Mouse (Mus musculus): ENCODE measurements around the gene Nr5a2. TPM values are rescaled to one million over a fixed set of nuclear protein-coding genes. Genes with fewer than 3 reads are reported as not detected.

The Nr5a2 gene
- total RNA-seq (2021), result 1 to 10 TPM; 3.3 to 4.4 TPM

DNA sequence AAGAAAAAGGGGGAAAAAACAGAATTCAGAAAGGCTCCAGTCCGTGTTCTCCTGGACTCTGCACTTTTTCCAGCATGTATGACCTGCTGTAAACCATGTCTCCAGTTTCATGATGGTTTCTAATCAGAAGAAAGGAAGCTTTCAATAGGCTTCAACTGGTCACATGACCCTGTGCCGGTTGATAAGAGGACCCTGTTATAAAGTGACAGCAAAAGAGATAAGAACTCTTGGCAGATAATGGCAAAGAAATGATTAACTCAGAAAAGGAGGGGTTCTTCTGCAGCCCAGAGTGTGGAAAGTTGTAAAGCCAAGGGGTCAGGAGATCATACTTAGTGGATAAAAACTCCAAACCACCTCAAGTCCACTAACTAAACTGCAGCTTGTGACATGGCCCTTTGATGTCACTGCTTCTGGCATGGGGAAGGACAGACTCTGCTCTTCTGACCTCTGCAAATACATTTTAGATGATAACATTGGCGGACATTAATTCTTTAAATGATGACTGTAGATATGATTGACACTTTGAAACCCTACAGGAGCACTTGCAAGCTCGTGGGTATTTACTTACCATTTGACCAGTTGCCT is at the start of gene Nr5a2:
Nr5a2 (minus strand) TSS at position 21 of the 585 bp plus-strand sequence.
- intact Hi-C loops (cut with DNase I), result no loop called here
- no peak for DNase-seq

DNA sequence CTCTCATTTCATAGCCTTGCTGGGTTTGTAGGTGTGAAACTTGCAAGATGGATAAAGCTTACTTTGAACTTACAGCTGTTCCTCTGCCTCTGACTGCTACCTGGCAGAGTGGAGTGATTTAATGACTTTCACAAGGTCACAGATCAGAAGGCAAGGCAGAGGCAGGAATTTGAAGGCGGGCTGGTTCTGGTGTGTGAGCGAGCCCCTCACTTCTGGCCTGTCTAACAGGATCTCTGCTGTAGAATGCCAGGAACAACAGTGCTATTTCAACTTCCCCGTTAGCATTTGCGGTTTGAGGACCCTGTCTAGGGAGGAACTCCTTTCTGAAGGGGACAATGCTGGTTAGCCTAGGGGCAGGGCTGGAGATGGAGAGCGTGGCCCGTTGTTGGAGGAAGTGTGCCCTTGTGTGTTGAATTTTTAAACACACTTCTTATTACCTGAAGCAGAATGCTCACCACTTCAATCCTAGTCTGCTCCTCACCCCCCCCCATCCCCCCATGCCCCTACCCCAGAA is 48.5 kb upstream of the Nr5a2 start:
- intact Hi-C loops (cut with DNase I), result no loop called here
- DNase-seq, result no peak

DNA sequence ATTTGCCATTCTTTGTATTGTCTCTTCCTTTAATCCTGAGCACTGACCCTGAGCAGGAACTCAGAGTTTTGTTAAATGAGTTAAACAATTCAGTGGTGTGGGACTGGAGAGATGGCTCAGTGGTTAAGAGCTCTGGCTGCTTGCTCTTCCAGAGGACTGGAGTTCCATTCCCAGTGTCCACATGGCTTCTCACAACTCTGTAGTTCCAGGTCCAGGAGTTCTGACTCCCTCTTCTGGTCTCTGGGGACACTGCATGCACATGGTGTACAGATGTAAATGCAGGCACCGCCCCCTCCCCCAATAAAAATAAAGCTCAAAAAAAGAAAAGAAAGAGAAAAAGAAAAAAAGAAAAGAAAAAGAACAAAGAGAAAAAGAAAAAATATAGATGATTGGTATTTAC is 43.6 kb upstream of the Nr5a2 start:
- no peak for DNase-seq
- intact Hi-C loops (cut with DNase I), result no loop called here

DNA sequence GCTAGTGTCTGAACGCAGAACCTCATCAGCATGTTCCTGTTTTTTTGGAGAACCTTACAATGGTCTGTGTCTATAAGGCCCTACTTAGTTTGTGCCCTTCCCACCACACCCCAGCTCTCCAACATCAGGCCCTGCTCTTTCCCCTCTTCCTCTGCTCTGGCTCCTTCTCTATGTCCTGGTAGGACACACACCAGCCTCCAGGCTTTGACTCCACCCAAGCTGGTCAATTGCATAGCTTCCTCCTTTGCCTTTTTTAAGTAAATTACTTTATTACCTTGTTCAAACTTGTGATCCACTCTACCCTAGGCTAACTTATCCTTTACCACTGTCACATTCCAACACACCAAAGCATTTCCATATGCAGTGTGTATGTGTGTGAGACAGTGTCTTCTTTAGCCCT is 42.9 kb upstream of the Nr5a2 start:
- intact Hi-C loops (cut with DNase I), result no loop called here
- DNase-seq, result no peak

DNA sequence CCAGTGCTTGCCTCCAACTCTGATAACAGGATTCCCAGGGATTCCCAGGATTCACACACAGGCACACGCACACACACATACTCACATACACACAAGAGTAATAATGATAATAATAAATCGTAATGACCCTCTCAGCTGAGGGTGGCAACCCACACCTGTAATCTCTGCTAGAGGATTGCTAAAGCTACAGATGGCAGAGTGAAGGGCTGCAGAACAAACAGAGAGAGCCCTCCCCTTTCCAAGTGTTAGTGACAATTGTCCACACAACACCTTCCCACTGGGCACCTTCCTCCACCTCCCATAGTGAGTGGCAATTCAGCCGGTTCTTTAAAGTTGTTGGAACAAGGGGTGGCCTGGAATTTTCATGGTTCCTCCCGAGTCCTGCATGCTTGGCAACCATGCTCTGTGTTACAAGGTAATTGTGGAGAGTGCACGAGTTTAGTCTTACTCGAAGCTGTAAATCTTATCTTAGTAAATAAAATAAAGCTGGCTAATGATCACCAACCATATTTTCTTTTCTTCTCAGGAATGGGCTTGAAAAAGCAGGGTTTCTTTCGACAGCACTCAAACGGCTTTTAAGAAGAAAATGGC is 31.6 kb upstream of the Nr5a2 start:
- intact Hi-C loops (cut with DNase I), result no loop called here
- DNase-seq, result no peak

DNA sequence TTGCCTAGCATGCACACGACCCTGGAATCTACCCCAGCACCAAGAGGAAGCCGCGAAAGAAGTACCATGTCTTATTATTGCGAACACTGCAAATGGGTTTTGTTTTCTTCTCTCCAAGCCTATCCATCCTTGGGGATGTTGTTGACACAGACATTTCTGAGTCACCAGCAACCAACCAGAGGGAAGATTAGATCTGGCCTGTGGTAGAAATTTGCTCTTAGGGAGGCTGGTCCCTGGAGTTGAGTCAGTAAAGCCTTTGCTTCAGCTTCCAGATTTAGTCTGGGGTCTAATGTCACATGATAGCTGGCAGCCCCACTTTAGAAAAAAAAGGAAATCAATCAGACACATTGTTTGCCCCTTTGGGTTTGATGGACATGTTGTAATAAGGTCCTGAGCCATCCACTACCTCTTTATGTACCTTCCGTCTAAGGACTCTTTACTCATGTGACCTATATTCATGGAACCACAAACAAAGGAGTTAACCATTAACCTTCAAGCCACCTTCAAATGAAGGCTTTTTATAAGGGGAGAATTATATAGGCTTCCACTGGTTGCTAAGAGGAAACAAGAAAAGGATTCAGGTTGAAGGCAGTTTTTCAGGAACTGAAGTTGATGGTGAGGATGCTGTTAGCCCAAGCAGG is 20.1 kb upstream of the Nr5a2 start:
- no peak for DNase-seq
- intact Hi-C loops (cut with DNase I), result no loop called here

DNA sequence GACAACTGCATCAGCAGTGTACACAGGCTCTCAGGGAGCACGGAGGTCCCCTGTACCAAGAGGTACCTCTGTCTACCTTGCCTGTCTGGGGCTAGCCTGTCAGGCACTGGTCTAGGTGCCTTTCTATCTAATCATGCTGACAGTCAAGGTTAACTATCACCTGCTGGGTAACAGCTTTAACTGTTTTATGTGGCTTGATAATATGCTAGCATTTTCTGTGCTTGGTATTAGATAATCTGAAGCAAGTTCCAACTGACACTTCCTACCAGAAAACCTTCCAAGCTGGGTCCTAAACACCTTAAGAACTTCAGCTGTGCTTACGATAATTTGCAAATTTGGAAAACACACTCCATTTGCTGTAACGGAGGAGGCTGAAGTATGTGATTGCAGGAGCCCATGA is 17.6 kb upstream of the Nr5a2 start:
- intact Hi-C loops (cut with DNase I), result no loop called here
- no peak for DNase-seq

DNA sequence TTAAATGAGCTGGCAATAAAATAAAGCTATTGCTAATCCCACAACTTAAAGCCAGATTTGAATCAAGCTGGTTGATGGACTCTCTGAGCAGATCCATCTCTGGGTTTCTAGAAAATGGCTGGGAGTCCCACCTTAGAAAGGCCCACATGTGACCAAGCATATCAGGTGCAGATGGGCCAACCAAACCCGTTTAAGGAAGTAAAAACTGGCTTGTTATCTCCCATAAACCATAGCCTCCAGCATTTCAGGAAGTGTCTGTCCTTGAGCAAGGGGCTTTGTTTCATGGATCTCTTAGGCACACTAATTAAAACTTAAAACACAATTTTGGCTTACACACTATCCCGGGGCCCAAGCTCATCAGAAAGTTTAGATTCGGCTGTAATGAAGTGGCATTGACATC is 13.8 kb upstream of the Nr5a2 start:
- no peak for DNase-seq
- intact Hi-C loops (cut with DNase I), result no loop called here

DNA sequence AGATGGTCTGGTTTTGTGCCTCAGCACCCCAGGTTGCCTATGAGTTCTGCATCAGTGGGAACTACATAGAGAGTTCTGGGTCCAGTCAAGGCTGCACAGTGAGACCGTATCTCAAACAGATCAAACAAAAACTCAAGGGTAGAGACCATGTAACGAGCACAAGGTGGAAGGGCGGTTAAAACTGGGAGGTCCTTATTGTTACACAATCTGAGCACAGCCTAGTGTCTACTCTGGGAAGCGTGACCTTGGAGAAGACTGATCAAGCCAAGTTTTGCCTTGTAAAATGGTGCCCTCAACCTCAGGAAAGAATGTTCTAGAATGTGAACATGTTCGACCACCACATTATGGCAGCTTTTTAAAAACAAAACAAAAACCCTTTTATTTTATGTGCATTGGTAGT is 12.8 kb upstream of the Nr5a2 start:
- intact Hi-C loops (cut with DNase I), result no loop called here

DNA sequence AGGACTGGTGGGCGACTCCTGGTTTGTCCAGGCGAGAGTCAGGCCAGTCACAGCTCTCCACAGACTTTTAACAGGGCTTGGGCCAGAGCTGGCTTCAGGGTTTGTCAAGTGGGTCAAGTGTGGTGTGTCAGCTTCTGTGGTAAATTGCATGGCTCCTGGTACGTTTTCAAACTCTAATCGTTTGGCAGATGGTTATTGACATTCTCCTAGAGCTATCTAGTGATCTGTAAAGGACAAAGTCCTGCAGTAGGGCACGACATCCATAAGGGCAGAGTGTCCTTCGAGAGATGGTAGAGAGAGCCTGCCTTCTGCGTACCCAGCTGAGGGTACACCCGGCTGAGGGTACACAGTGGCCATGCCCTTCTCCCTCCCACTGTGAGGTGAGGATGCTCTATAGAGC is 10.7 kb upstream of the Nr5a2 start:
- intact Hi-C loops (cut with DNase I), result no loop called here
- DNase-seq, result no peak

More for the DNA sequence above, 12.8 kb upstream of the Nr5a2 start:
- DNase-seq, result no peak

DNA sequence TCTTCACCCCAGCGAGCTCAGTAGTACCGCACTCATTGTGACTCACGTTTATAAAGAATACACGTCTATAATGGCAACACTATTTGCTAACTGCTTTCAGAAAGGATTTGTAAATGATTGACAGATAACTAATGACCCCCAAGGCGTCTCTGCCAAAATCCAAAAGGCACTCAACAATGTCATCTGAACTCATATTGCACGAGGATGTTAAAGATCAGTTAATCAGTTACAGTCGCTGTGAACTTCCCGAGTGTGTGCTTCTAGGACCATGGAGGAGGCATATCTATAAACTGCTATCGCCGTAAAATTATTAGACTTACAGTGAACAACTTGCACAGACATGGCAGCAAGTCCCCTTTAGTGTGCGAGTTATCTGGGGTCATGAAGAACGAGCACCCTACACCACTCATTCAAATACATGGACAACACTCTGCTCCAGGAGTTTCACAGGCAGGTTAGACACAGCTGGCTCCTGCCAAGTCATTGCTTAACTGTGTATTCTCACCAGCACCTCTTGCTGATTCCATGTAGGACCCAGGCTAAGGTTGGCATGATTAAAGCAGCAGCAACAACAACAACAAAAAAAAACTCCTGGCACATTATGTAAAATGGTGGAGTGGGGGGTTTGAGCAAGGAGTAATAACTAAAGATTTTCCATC is 6.6 kb upstream of the Nr5a2 start:
- intact Hi-C loops (cut with DNase I), result no loop called here
- no peak for DNase-seq

DNA sequence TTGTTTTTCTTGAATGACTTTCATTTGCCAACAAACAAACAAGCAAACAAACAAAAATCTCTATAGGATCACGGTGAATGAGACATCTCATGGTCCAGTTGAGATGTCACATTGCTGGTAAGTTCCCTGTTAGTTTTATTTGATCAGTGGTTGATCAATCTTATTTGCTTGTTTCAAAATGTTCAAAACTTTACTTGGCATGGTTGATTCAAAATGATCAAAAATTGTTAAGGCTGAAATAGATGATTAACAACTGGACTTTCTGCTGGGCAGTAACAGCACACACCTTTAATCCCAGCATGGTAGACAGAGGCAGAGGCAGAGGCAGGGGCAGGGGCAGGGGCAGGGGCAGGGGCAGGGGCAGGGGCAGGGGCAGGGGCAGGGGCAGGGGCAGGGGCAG is 757 bp downstream of the Nr5a2 start:
- intact Hi-C loops (cut with DNase I), result no loop called here
- DNase-seq, result no peak

DNA sequence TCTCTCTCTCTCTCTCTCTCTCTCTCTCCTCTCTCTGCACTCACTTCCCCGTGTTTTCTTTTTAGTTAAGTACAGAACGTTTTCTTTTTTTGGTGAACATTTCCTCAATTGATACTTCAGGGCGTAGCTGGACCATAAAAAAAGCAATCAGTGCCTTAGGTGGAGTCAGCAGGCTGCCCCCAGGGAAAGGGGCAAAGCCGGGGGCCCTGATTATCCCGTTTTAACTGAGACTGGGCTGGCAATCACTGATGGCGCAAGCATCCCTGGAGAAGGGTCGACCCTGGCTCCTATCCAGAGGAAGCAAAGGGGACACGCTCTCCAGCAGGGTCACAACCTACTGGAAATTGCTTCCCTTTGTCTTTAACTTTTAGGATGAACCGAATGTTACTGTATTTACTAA is 1.6 kb downstream of the Nr5a2 start:
- intact Hi-C loops (cut with DNase I), result no loop called here
- DNase-seq, result no peak

DNA sequence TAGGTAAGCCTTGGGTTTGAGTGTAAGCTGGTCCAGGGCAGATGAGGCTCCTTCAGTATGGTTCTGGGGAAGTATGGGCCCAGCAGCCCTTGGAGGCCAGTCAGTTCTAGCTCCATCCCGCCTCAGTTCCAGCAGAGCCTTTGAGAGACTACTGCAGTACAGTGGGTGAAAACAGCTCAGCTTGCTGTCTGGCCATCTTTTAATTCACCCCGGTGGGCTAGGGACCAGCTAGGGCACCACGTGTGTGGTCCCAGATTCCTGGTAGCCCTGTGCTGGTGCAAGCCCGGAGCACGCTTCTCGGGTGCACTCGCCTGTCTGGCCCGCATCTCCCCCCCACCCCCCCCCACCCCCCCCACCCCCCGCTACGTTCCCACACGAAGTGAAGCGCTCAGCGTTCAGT is 2.1 kb downstream of the Nr5a2 start:
- intact Hi-C loops (cut with DNase I), result no loop called here
- no peak for DNase-seq

DNA sequence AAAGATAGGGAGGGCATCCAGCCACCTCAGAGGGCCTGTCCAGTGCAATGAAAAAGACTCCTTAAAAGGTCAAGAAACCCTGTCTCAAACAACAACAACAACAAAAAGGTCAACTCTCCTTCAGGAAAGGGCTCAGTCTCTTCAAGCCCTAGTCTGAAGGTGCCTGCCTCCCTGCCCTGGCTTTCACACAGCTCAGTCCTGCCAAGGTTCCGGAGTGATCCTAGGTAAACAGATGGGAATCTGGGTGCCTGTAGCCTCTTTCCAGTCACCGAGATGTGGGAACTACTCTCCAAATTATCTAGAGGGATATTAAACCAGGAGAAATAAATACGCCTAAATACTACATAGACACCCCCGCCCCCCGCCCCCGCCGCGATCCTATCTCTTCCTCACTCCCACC is 2.6 kb downstream of the Nr5a2 start:
- no peak for DNase-seq
- intact Hi-C loops (cut with DNase I), result no loop called here

DNA sequence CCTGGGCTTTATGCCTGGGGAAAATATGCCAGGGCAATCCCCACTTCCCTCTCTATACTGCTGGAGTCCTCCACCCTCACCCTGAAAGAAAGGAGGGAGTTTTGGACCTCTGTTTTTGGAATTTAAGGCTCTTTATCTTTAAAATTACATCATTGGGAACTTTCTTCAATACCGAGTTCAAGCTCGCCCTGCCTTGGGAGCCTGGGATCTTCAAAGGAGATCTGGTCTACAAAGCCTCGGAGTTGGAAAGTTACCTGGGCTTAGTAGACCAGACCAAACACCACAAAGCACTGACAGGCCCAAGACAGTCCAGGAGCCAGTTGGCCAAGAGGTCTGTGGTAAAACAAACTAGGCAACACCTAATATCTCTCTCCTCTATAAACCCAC is 6.1 kb downstream of the Nr5a2 start:
- DNase-seq, result no peak
- intact Hi-C loops (cut with DNase I), result no loop called here

DNA sequence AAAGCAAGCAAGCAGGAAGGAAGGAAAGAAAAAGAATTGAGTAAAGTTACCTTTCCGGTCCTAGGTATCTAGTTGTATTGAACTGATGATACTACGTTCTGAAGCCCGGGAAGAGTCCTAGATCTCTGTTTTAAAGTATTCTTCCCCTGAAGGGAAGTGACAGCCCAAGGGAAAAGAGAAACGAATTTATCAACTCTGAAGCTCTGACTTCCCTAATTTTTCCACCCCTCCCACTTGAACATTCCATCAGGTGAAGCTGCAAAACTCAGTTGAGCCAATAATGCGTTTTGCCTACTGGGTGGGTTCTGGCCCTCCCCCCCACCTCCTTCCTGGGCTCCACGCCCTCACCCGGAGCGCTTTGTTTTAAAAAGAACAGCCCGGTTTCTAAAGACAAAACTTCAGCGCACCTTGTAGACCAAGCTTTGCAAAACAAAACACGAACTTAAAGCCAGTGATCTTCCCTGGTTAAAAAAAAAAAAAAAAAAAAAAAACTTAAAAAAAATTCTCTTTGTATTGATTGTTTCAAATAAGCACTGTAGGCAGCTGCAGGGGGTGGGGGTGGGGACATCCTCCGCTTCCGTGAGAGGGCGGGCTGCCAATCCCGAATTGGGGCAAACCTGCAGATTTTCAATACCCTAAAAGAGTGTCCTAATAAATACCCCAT is 6.7 kb downstream of the Nr5a2 start:
- intact Hi-C loops (cut with DNase I), result no loop called here
- DNase-seq, result no peak

DNA sequence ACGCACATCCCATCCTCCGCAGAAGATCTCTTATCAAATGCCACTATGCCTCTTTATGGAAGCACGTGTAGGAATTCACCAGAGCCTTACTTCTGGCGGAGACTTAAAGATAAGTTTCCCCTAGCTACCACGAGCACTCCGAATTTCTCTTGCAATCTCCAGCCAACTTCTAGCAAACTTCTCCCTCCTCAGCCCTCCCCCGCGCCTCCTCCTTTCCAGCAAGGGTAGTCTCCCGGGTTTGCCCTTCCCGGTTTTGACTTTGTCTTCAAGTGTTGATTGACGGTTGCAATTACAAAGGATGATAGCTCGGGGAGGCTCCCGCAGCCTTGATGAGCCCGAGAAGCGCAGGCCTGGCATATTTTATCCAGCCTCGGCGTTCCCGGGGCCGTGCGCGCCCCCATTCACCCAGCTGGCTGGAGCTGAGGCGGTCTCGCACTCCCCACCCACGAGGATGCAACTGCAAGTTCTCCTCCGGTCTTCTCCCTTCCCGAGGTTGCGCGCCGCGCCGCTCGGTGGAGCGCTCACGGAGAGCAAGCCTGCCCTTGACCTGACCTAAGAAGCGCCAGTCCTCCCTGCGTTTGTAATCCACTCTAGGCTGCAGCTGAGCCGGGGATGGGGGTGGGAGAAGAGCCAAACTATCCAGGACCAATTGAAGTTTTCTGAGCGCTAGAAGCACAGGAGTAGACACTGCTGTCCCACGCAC is 7.5 kb downstream of the Nr5a2 start:
- DNase-seq, result peak; percentile 24 to 31
- intact Hi-C loops (cut with DNase I), result no loop called here

DNA sequence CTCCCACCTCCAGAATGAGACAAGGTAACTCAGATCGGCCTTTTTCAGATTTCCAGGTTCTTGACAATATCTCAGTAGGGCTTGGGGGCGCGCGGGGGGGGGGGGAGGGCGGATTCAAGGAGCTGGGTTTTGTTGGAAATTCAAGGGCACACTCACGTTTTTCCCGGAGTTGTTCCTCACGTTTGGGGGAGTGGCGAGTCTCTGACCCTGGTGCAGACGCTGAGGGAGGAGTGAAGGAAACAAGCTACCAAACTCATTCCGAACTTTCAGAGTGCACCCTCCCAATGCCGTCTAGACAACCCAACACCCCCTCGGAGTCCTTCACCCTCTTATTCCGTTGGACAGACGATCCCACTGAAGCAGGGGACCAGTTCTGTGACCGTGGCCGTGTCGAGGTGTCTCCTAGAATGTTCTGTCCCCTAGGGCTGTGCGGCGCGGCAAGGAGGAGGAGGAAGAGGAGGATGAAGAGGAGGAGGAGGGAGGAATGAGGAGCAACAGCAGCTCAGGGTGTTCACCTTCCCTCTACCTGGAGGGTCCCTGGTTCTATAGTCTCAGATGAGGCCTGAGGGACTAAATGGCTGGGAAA is 8.2 kb downstream of the Nr5a2 start:
- intact Hi-C loops (cut with DNase I), result no loop called here
- DNase-seq, result no peak

DNA sequence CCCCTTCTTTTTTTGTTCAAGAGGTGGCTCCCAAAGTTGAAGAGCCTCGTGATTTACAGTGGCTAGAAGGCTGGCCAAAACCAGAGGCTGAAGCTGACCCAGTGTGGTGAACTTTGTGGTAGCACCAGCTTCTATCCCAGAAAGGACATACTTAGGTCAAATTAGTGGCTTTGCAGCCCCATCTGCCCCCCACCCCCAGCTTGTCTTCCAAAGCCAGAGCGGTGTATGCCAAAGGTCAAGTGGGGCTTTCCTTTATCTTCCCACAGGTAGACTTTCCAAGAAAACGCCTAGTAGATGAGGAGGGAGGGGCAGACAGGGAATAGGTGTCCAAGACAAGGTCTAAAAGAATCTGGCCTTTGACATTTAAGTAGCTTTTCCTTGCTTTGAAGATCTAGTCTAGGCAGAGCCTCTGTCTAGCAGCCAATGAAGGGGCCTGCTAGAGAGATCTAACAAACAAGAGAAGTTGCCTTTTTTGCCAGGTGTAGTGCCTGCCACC is 9.0 kb downstream of the Nr5a2 start:
- intact Hi-C loops (cut with DNase I), result no loop called here
- no peak for DNase-seq

All from heart, postnatal 10 days (tissue).